Mouse (Mus musculus): Measurements from ENCODE around the gene Olr1.
A peak's percentile ranks its signal among the peaks of the same experiment; 100 is the strongest.

Olr1 gene

GRCm38 (mm10) chr6:129507024-129507423 lies at the start of gene Olr1:
TSS of gene Olr1 (minus strand) at chr6:129507165.
- DNase-seq (ENCODE audit: low read depth, low spot score) = peak; percentile 22

DNA sequence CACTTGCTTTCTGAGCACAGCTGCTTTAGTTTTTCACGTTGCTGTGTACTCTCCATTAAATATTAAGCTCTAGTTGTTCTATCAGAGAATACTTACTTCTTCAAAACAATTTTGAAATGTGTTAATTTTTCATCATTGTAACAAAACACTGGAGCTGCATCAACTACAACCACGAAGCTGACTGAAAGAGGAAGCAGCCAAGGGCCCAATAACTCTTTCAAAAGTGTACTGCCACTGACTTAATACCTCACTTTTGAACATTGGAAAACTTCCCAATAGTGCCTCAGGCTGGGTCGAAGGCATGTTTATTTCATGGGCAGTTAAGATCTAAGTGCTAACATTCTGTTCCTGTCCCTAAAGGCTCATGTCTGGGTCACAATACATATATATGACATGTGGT lies 41.0 kb upstream of the Olr1 start:
- no peak for DNase-seq (ENCODE audit: low read depth, low spot score)

- no peak for DNase-seq (ENCODE audit: low read depth, low spot score)
Observed at GRCm38 (mm10) chr6:129547277-129547676, 40.3 kb upstream of the Olr1 start.

- no peak for DNase-seq (ENCODE audit: low read depth, low spot score)
Observed at GRCm38 (mm10) chr6:129543709-129544606, 37.0 kb upstream of the Olr1 start.

DNA sequence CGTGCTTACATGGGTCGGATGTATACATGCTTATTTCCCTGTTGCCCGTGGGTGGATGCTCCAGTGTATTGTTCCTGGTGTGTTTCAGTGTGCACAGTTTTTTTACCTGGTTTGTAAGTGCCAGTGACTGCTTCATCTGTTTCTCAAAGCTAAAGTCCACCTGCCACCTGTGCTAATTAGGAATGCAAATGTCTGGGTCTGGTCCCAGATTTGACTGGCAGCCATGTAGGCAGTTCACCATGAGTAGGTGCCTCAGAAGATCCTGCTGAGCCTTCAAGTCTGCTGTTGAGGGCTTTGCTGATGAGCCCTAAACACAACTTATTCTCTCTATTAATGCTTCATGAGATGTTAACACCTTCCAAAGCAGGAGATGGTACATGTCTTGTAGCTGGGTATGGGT lies 35.6 kb upstream of the Olr1 start:
- DNase-seq (ENCODE audit: low read depth, low spot score) = no peak

DNA sequence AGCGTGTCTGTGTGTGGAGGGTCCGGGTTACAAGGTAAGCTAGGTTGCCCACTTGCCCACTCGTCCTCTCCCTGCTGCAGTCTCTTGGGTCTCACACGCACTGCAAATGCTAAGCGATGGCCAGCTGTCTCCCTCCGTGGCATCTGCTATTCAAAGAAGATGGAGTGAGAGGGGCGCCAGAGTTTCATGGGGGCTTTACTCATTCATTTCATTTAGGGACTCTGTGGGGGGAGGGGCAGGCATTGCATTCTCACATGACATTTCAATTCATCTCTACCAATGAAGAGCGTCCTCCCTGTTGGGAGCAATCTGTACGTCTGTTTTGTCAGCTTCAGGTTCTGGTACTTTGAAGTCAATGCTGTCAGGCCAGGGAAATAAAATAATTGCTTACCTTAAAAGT lies 35.0 kb upstream of the Olr1 start:
- DNase-seq (ENCODE audit: low read depth, low spot score) = no peak

- DNase-seq (ENCODE audit: low read depth, low spot score) = no peak
Observed at GRCm38 (mm10) chr6:129538555-129538954, 31.6 kb upstream of the Olr1 start.

- no peak for DNase-seq (ENCODE audit: low read depth, low spot score)
Observed at GRCm38 (mm10) chr6:129535723-129536122, 28.8 kb upstream of the Olr1 start.

DNA sequence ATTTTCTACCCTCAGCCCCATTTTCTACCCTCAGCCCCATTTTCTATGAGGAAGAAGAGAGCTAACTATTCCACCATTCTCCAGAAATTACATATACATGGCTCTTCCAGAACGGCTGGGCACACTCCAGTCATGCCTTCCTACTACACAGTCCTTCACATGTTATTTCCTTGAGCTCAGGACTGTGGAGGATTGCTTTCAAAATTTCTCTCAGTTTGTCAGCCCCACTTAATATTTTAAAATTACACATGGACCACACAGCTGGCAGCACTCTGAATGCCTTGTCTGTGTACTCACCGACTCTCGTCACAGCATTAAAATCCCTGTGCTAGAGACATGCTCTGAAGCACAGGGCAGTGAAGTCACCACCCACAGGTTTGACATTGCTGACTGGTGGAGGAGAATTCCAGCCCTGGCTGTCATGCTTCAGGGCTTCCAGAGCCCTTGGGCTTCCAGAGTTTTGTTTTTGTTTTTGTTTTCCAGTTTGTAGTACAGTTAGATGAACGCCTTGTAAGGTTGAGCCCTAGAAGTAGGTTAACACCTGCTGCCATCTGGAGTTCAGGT lies 27.7 kb upstream of the Olr1 start:
- no peak for DNase-seq (ENCODE audit: low read depth, low spot score)

DNA sequence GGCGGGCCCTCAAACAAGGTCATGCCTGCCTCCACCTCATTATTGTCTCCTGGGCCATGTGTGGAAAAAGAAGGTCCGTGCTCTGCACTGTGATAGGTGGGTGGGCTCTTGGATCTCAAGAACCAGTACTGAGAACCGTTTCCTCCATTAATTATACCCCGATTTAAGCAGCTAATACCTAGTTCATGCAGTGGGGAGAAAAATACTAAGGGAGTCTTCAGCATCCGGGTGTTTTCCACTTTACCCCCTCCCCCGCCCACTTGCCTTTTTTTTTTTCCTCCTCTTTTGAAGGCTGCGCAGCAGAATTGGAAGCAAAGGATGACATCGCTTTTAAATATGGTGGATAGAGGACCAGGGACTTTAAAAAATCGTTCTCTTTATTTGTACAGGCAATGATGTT lies 27.1 kb upstream of the Olr1 start:
- DNase-seq (ENCODE audit: low read depth, low spot score) = peak; percentile 63

DNA sequence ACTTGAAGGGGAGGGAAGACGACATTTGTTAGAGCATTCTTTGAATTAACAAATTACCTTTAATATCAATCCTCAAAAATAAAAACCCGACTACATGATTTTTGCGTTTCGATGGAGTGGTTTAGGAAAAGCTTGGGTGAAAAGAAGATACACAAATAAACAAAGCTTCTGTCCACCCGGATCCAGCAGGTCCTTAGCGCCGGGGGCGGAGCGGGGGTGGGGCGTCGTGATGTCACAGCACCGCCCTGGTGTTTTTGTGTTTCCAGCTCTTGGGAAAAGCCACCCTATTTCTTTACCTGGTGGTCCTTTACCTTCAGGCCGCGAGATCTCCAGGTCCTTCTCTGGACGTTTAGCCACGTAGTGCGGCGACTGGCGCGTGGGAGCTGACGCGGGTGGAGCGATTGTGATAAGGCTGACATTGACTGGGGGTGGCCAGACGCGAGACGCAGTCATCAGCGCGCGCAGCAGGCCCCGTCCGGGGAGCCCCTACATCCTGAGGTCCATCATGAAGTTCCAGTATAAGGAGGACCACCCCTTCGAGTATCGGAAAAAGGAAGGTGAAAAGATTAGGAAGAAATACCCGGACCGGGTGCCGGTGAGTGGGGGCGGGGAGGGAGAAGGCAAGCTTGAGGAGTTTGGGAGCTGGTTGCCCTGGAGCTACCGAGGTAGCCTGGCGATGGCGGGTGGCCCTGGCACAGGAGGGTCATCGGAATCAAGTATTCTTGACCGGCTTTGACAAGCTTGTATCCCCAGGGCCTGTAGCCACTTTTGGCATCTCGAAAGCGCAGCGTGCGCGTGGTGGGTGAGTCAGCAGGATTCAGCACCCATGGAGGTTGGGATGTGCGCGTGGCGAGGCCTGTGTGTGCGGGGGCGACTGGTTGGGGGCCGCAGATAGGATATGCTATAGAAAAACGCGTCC lies 26.2 kb upstream of the Olr1 start, which contains the start of gene Gabarapl1:
Gabarapl1 (plus strand) TSS at position 219 of the 919 bp plus-strand sequence.
- DNase-seq (ENCODE audit: low read depth, low spot score) = peak; percentile 73

DNA sequence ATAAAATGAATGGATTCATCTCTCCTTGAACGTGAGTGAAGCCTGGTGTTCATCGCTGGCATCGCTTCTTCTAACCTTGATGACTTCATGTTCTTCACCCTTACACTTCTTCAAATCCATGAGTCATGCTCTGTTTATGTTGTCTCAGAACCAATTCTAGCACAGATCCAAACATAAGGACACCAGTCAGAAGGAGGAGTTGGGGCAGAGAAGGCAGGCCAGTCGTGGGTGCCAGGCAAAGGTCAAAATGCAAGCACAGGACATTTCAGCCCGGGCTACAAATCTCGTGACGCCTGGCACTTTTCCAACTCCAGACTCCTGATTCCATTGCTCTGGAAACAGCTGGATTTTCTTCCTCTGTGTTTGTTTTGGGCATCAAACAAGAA lies 25.6 kb upstream of the Olr1 start:
- DNase-seq (ENCODE audit: low read depth, low spot score) = no peak

DNA sequence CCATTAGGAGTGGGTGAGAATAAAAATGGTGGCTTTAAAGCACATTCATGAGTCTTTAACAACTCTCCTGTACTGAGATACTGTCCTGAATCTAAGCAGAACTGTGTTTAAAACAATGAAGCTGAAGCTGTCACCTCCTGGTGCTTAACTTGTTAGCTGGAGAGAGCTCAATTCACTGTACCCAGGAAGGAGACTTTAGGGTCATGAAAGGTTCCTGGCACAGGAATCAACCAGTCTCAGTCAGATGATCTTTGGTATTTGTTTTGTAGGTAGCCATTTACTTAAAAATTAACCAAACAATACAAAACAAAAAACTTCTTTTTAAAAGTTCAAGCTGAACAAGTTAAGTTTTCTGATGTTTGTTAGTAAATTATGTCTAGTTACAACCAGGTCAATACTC lies 23.3 kb upstream of the Olr1 start:
- no peak for DNase-seq (ENCODE audit: low read depth, low spot score)

DNA sequence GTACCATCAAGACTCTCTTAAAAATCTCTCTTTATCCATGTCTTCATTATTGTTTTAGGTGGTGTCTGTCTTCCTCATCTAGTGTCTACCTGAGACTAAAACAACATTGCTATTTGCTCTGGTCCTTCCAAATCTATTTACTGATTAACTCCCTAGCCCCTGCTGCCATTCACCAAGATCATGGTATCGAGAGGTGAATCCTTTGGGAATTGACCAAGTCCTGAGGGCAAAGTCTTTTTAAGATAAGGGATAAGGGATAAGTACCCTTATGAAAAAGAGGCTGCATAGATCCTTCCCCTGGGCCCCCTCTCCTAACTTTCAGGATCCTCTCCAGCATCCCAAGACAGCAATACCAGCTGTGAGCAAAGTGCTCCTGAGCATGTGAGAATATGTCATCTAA lies 22.6 kb upstream of the Olr1 start:
- no peak for DNase-seq (ENCODE audit: low read depth, low spot score)

- no peak for DNase-seq (ENCODE audit: low read depth, low spot score)
Observed at GRCm38 (mm10) chr6:129527416-129527815, 20.5 kb upstream of the Olr1 start.

DNA sequence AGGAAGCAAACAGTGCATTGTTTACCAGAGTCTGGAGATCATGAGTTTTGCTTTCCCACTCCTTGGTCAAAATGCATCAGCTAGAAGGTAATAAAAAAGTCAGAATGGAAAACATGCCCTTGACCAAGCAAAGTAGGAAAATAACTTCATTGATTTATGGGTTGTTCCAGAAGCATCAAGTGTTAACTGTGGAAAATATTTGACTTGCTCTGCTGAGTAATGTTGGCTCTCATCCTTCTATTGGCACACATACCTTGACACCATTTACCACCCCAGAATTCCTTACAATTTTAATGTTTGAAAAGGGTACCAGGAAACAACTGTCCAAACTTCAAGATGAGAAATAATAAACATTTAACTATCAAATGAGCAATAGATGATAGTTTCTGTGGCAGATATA lies 19.1 kb upstream of the Olr1 start:
- no peak for DNase-seq (ENCODE audit: low read depth, low spot score)

- DNase-seq (ENCODE audit: low read depth, low spot score) = no peak
Observed at GRCm38 (mm10) chr6:129517752-129518408, 10.9 kb upstream of the Olr1 start.

DNA sequence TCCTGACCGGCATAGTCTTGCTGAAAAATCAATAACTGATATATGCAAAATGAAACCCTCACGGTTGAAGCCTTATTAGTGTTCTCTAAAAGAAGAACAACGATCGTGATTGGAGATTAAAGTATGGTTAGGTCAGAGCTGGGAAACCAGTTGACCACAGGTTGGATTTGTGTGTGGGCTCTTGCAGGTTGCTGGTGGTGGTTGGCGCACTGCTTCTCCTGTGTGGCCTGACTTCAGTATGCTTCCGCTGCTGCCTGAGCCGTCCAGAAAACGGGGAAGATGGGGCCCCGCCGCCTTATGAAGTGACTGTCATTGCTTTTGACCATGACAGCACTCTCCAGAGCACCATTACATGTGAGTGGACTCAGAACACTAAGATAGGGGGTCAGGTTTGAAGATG lies 9.4 kb upstream of the Olr1 start:
- no peak for DNase-seq (ENCODE audit: low read depth, low spot score)

DNA sequence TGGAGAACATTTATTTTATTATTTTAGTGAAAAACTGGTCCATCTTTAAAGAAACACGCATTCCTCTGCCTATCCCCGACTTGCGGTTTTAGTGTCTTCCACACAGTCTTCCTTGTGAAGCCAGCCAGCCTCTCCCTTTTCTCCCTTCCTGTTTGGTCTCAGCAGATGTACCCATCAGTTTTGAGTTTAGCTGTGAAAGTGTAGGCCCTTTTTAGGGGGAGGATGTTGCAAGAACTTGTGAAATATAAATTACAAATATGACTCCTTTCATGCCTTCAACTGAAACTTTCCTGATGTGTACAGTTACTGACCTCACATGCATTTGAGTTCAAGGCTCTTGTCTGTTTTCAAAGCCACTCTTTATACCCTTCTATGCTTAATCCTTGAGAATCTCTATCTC lies 8.1 kb upstream of the Olr1 start:
- DNase-seq (ENCODE audit: low read depth, low spot score) = no peak

DNA sequence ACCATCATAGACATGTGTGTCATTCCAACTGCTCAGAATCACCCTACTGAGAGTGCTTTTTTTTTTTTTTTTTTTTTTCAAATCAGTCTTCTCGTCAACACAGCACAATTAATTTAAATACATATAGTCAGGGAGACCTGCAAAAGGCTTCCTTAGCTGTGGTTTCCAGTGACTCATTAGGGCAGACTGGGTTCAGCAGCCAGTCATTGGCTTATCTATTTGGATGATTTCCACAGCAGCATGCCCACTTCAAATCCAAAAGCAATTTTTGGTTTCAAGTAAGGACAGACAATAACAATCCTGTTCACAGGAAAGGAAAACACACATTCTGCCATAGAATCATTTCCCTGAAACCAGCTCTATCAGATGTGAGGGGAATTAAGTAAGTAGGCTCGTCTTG lies 7.4 kb upstream of the Olr1 start:
- DNase-seq (ENCODE audit: low read depth, low spot score) = no peak

GRCm38 (mm10) chr6:129513409-129513808 lies 6.4 kb upstream of the Olr1 start:
- DNase-seq (ENCODE audit: low read depth, low spot score) = no peak

GRCm38 (mm10) chr6:129512868-129513267 lies 5.9 kb upstream of the Olr1 start:
- DNase-seq (ENCODE audit: low read depth, low spot score) = no peak

Data from telencephalon, adult 2 months (tissue).